Mouse (Mus musculus) limb, embryonic 12.5 days (tissue): ENCODE results near the gene Tyrobp. TPM values are rescaled to one million over a fixed set of nuclear protein-coding genes. Genes with fewer than 3 reads are reported as not detected.

ENCODE experiments used
- ATAC-seq: fragments of 200-750 bp; cut with Nextera tagmentation; 2 replicates; pipeline ENCODE4 v1.8.0; 2017; ENCODE audit warnings: low read depth, moderate TSS enrichment; ENCODE audit not compliant: insufficient number of reproducible peaks, insufficient read depth, low FRiP score, low TSS enrichment
- H3K27ac ChIP-seq: fragments of 300-500 bp; sonication (generic); 2 replicates; pipeline ENCODE4 v1.5.1; 2016; ENCODE audit warnings: mild to moderate bottlenecking, moderate library complexity
- H3K27me3 ChIP-seq: fragments of 300-500 bp; sonication (generic); 2 replicates; pipeline ENCODE4 v1.6.1; 2016; ENCODE audit warnings: mild to moderate bottlenecking, moderate library complexity
- H3K36me3 ChIP-seq: fragments of 300-500 bp; sonication (generic); 2 replicates; pipeline ENCODE4 v1.6.1; 2016; ENCODE audit warnings: mild to moderate bottlenecking, moderate library complexity
- H3K4me1 ChIP-seq: fragments of 300-500 bp; sonication (generic); replicated peaks from 2 replicates; pipeline ENCODE4 v1.6.1; 2016
- H3K4me2 ChIP-seq: fragments of 300-500 bp; sonication (generic); 2 replicates; pipeline ENCODE4 v1.6.1; 2016; ENCODE audit warnings: mild to moderate bottlenecking, moderate library complexity
- H3K4me3 ChIP-seq: fragments of 300-500 bp; sonication (generic); replicated peaks from 2 replicates; pipeline ENCODE4 v1.5.1; 2016; ENCODE audit warnings: mild to moderate bottlenecking
- H3K9ac ChIP-seq: fragments of 300-500 bp; sonication (generic); replicated peaks from 2 replicates; pipeline ENCODE4 v1.6.1; 2016; ENCODE audit warnings: mild to moderate bottlenecking, moderate library complexity
- H3K9me3 ChIP-seq: fragments of 300-500 bp; sonication (generic); 2 replicates; pipeline ENCODE4 v1.6.1; 2016; ENCODE audit warnings: mild to moderate bottlenecking, moderate library complexity
- WGBS: fragments of 180-500 bp; shearing (Covaris S2); methylation state at CpG from one replicate; pipeline ENCODE4 v1.1.7; 2016; 5-methylcytosine and 5-hydroxymethylcytosine counted together
- polyA plus RNA-seq: library from polyadenylated mRNA; unstranded; fragments of >200 nt; fragmentation: Nextera tagmentation; extraction: Ambion mirVana; gene quantifications from 2 replicates; pipeline ENCODE4 v1.2.1, GENCODE M21; 2016

The Tyrobp gene
- polyA plus RNA-seq, 1 experiment from 2014 or later = 14.1 TPM

DNA sequence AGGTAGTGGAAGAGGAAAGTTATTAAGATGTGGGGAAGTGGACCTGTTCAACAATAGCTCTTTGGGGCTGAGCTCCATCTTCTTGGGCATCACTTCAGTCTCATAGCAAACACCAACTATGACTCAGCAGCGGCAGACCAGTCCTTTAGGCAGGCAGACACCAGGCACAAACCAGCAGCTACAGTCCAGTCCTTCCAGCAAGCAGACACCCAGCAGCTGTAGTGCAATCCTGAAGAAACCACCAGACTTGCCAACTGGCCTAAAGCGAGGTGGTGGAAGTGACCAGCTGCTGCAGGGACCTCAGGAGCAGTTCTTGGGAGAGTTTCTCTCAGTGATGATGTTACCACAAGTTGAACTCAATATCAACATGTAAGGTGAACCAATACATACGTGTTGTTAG, 4.9 kb upstream of the Tyrobp start:
- Histone ChIP-seq H3K4me3 (no peak overlapping the region), H3K9ac (no peak overlapping the region), H3K4me1 (no peaks in the 10 kb centered on the region), H3K36me3 (no peaks in the 10 kb centered on the region), H3K9me3 (no peaks in the 10 kb centered on the region), H3K27me3 (peaks cover 11% of the 10 kb centered on the region; the same call in 1 of the 2 replicates), H3K4me2 (no peak overlapping the region), H3K27ac (no peak overlapping the region)
- no peak for ATAC-seq
- WGBS = 86% methylated on average over 3 of the region's 3 CpGs

DNA sequence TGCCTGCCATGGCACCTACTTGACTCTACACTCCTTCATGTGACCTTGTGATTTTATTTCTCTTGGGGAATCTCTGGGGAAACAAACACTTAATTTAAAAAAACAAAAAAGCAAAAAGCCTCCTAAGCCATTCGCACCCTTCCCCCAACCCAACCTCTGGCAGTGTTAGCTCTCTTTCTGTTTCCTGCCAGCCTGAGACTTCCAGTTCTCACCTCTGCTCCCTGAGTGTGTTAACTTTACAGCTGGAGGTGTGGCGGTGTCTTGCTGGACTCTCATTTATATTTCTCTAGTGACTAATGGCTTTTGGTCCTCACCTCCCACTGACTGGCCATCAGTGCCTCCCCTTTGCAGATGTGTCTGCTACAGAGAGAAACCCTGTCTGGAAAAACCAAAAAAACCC, 3.8 kb upstream of the Tyrobp start:
- Histone ChIP-seq H3K27me3 (peaks cover 11% of the 10 kb centered on the region; the same call in 1 of the 2 replicates), H3K4me1 (no peaks in the 10 kb centered on the region), H3K36me3 (no peaks in the 10 kb centered on the region), H3K4me2 (no peak overlapping the region), H3K4me3 (no peak overlapping the region), H3K9me3 (no peaks in the 10 kb centered on the region), H3K9ac (no peak overlapping the region), H3K27ac (no peak overlapping the region)
- WGBS = 33% methylated on average over 2 of the region's 2 CpGs
- ATAC-seq = no peak

- no peak for ATAC-seq
- Histone ChIP-seq H3K27me3 (peaks cover 11% of the 10 kb centered on the region; the same call in 1 of the 2 replicates), H3K9me3 (no peaks in the 10 kb centered on the region), H3K36me3 (no peaks in the 10 kb centered on the region), H3K9ac (no peak overlapping the region), H3K4me2 (no peak overlapping the region), H3K4me1 (no peaks in the 10 kb centered on the region), H3K4me3 (no peak overlapping the region), H3K27ac (no peak overlapping the region)
- WGBS = 69% methylated on average over 3 of the region's 3 CpGs
Observed at GRCm38 (mm10) chr7:30411023-30411422, 2.5 kb upstream of the Tyrobp start.

DNA sequence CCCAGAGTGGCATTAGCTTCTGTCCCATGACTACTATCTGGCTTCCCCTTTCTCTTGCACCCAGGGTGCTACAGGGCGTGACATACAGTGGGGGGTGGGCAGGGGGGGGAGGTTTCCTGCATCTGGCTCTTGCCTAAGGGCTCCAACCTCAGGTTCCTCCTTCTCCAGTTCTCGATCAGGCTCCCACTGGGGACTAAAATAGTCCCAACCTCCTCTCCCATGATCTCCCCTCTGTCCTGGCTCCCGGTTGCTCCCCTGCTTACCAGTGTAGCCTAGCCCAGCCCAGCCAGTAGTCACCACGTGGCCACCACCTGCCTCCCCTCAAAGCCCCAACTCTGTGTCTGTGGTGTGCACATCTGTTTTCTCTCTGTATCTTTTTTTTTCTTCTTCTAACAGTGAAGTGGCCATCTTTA, 819 bp upstream of the Tyrobp start:
- Histone ChIP-seq H3K9ac (no peak overlapping the region), H3K4me3 (no peak overlapping the region), H3K27ac (no peak overlapping the region), H3K36me3 (no peaks in the 10 kb centered on the region), H3K4me1 (no peaks in the 10 kb centered on the region), H3K9me3 (no peaks in the 10 kb centered on the region), H3K27me3 (peaks cover 10% of the 10 kb centered on the region; the same call in 1 of the 2 replicates), H3K4me2 (no peak overlapping the region)
- ATAC-seq = no peak
- 43% methylated on average over 4 of the region's 4 CpGs for WGBS

- H3K4me3 ChIP-seq = no peak overlapping the region
- H3K4me2 ChIP-seq = no peak overlapping the region
- ATAC-seq = no peak
- peaks cover 8% of the 10 kb centered on the region; the same call in 1 of the 2 replicates for H3K9me3 ChIP-seq
- peaks cover 31% of the 10 kb centered on the region for H3K27me3 ChIP-seq
- peaks cover 14% of the 10 kb centered on the region; the same call in 1 of the 2 replicates for H3K4me1 ChIP-seq
- H3K36me3 ChIP-seq = no peaks in the 10 kb centered on the region
- no peak overlapping the region for H3K9ac ChIP-seq
- no peak overlapping the region for H3K27ac ChIP-seq
- WGBS = 71% methylated on average over 9 of the region's 9 CpGs
Observed at GRCm38 (mm10) chr7:30417856-30418255, 4.3 kb downstream of the Tyrobp start.

DNA sequence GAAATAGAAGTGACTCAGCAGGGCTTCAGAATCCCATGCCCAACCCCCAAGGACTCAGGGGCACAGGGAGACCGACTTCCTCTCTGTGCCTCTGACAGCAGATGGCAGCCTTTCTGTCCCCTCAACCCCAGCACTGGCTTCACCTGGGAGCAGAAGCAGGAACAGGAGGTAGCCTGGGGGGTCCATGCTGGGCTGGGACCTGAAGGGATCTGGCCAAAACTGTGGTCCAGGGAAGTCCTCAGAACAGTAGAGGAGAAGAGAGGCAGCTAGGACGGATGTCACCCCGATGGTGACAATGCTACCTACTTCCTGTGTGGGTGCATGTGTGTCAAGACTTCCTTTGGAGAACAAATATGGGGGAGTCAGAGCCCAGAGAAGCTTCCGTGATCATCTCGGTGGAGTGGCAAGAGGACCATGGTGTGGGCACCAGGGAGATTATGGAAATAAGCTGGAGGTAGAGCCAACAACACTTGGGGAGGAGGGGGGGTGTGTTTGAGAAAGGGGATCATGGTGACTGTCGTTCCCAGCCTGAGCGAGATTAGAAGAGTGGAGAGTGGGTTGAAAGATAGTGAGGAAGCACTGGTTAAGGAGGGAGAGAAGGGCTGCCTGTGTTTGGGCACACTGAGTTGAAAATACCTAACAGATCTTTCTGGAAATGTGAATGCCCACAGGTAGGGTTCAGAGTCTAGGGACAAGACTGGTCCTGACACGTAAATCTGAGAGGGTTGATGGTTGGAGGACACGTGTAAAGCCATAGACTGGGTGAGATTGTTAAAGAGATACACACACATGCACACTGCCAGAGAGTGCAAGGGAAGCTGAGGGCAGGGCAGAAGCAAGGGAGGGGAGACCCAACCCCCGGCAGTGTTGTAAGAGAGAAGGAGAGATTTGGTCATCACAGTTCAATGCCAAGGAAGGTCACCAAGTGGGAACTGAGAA, 6.3 kb downstream of the Tyrobp start, which contains the start of gene Hcst:
Gene Hcst, minus strand, starts transcription at position 294 of the 939 bp plus-strand sequence.
- WGBS = 69% methylated on average over 10 of the region's 10 CpGs
- Histone ChIP-seq H3K36me3 (no peaks in the 10 kb centered on the region), H3K9ac (no peak within 1 kb of the TSS), H3K27ac (no peak within 1 kb of the TSS), H3K4me3 (no peak within 1 kb of the TSS), H3K27me3 (peaks cover 45% of the 10 kb centered on the region), H3K4me2 (no peak within 1 kb of the TSS), H3K9me3 (peaks cover 8% of the 10 kb centered on the region; the same call in 1 of the 2 replicates), H3K4me1 (peaks cover 17% of the 10 kb centered on the region; the same call in 1 of the 2 replicates)
- no peak for ATAC-seq

GRCm38 (mm10) chr7:30420673-30421072, 7.1 kb downstream of the Tyrobp start:
- Histone ChIP-seq H3K27me3 (peaks cover 49% of the 10 kb centered on the region), H3K9ac (no peak overlapping the region), H3K4me3 (no peak overlapping the region), H3K4me1 (peaks cover 17% of the 10 kb centered on the region; the same call in 1 of the 2 replicates), H3K9me3 (peaks cover 8% of the 10 kb centered on the region; the same call in 1 of the 2 replicates), H3K27ac (no peak overlapping the region), H3K36me3 (peaks cover 3% of the 10 kb centered on the region; the same call in 1 of the 2 replicates), H3K4me2 (no peak overlapping the region)
- 79% methylated on average over 3 of the region's 3 CpGs for WGBS
- no peak for ATAC-seq

- peak within 1 kb of the TSS; percentile 53 for H3K9ac ChIP-seq
- H3K27me3 ChIP-seq = peaks cover 49% of the 10 kb centered on the region
- H3K4me3 ChIP-seq = peak within 1 kb of the TSS; percentile 57
- 0 out of 2 replicates have a peak within 1 kb of the TSS, but pooled peaks have one; percentile 23 for H3K27ac ChIP-seq
- 11% methylated on average over 31 of the region's 31 CpGs for WGBS
- peaks cover 8% of the 10 kb centered on the region; the same call in 1 of the 2 replicates for H3K36me3 ChIP-seq
- peak within 1 kb of the TSS; percentile 90 for H3K4me2 ChIP-seq
- peaks cover 17% of the 10 kb centered on the region; the same call in 1 of the 2 replicates for H3K4me1 ChIP-seq
- ATAC-seq = 0 out of 2 replicates have a peak, but pooled peaks have one; percentile 17
- peaks cover 8% of the 10 kb centered on the region; the same call in 1 of the 2 replicates for H3K9me3 ChIP-seq
Observed at GRCm38 (mm10) chr7:30421175-30421889, 7.8 kb downstream of the Tyrobp start, which contains the start of gene Nfkbid. Nfkbid (plus strand) TSS chr7:30421732.

DNA sequence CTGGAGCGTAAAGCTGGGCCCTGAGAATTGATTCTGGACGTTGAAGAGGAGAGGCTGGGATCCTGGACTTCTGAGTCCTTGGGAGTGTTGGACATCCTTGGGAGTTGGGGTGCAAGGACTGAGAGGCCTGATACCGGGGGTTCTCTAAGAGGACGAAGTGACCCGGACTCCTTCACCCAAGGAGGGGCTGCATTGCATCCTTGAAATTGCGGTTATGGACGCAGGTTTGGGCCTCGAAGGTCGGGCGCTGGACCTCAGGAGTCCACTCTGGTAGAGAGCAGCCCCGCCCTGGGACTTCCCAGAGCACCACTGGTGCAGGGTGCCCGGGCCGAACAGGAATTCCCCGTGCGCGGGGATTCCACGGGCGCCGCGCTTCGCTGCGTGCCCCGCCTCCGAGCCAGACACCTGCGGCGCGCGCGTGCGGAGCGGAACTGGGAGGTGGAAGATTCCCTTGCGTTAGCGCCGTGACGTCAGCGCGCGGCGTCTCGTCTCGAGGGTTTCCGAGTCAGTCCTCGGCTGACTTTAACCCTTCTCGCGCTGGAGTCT, 8.4 kb downstream of the Tyrobp start:
- peaks cover 8% of the 10 kb centered on the region; the same call in 1 of the 2 replicates for H3K36me3 ChIP-seq
- H3K4me1 ChIP-seq = peaks cover 17% of the 10 kb centered on the region; the same call in 1 of the 2 replicates
- H3K9ac ChIP-seq = peak overlapping the region; percentile 53
- H3K27me3 ChIP-seq = peaks cover 49% of the 10 kb centered on the region
- peaks cover 8% of the 10 kb centered on the region; the same call in 1 of the 2 replicates for H3K9me3 ChIP-seq
- peak overlapping the region; percentile 90 for H3K4me2 ChIP-seq
- H3K4me3 ChIP-seq = peak overlapping the region; percentile 57
- no peak overlapping the region for H3K27ac ChIP-seq
- peak; percentile 35; the same call in 1 of the 2 replicates for ATAC-seq
- WGBS = under 1% methylated on average over 45 of the region's 45 CpGs

- Histone ChIP-seq H3K9ac (peak overlapping the region; percentile 53), H3K4me2 (peak overlapping the region; percentile 90), H3K4me1 (peaks cover 17% of the 10 kb centered on the region; the same call in 1 of the 2 replicates), H3K4me3 (peak overlapping the region; percentile 57), H3K27me3 (peaks cover 49% of the 10 kb centered on the region), H3K9me3 (peaks cover 8% of the 10 kb centered on the region; the same call in 1 of the 2 replicates), H3K36me3 (peaks cover 8% of the 10 kb centered on the region; the same call in 1 of the 2 replicates), H3K27ac (0 out of 2 replicates have a peak overlapping the region, but pooled peaks have one; percentile 23)
- no peak for ATAC-seq
- 16% methylated on average over 9 of the region's 9 CpGs for WGBS
Observed at GRCm38 (mm10) chr7:30422560-30422959, 9.0 kb downstream of the Tyrobp start.
